Mouse (Mus musculus) fat pad, adult 2 months (tissue): ENCODE results near the gene Gnptg.

Source experiments
- DNase-seq: peaks from one replicate; pipeline ENCODE4 v3.0.0-alpha.2; 2011; ENCODE audit warnings: low read depth, low spot score; ENCODE audit errors: extremely low read depth

Gnptg gene

GRCm38 (mm10) chr17:25202401-25202800 lies 37.5 kb downstream of the Gnptg start:
- no peak for DNase-seq

- DNase-seq = no peak
Measured at GRCm38 (mm10) chr17:25189091-25189490, 50.8 kb downstream of the Gnptg start.

- no peak for DNase-seq
Measured at GRCm38 (mm10) chr17:25188150-25189031, 51.5 kb downstream of the Gnptg start, which contains the start of gene Unkl. Unkl (plus strand) TSS chr17:25188397.

- DNase-seq = no peak
Measured at GRCm38 (mm10) chr17:25187784-25188149, 52.2 kb downstream of the Gnptg start.

DNA sequence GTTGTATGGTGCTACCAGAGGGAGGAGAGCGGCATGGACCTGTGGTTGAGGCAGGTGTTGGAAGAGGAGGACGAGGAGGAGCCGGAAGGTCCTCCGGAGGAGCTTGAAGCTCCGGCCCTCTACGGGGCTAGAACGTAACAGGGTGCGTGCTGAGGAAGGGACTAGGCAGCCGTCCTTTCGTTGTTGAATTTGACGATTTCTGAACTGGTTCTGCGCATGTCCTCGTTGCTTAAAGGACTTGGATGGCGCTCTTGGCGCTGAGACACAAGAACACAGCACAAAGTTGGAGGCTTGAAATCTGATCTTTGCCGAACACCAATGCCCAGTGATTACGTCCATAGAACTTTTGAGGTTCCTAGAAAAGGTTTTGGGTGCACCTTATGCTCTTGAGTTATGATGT lies 55.0 kb downstream of the Gnptg start:
- DNase-seq = no peak

DNA sequence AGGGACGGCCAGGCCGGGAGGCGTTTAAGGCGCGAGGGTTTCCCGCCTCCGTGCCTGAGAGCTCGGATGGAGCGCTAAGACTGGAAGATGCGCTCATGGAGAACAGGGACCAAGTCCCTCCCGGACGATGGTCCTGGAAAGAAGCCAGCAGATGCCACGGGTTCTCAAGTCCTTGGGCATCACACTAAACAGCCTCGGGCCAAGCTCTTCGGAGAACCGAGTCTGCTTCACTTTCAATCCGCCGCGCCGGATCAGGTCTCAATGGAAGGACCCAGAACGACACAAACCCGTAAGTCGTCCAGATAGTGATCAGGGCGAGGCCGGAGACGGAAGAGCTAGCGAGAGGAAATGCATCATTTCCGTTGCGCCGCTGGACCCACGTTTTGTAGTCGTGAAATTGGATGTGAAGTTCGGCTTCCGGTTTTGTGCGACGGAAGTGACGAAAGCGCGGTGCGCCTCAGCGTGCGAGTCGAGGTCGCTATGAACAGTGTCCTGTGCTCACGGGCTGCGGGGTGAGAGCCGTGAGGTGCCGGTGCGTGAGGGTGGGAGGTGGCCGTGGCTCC lies 55.7 kb downstream of the Gnptg start, which contains the start of gene BC003965:
BC003965 (plus strand) TSS at position 426 of the 563 bp plus-strand sequence.
- peak; percentile 74 for DNase-seq
